Mouse (Mus musculus) layer of hippocampus, postnatal 25 days (tissue): Measurements from ENCODE around the gene Prelid1. TPM values are rescaled to one million over a fixed set of nuclear protein-coding genes. Genes with fewer than 3 reads are reported as not detected.
A peak's percentile ranks its signal among the peaks of the same experiment; 100 is the strongest.

Source experiments
- DNase-seq, 2 experiments: peaks; one replicate each; pipeline ENCODE4 v3.0.0; 2022; ENCODE audit warnings: mixed read lengths in 2 of 2, low spot score in 1 of 2; ENCODE audit errors: extremely low spot score in 1 of 2
- total RNA-seq, 2 experiments: library from RNA; stranded (reverse); gene quantifications; 2 replicates each; pipeline ENCODE4 v1.2.3; 2021

The Prelid1 gene
- total RNA-seq, 2 experiments from 2014 or later, result 139 to 165 TPM

DNA sequence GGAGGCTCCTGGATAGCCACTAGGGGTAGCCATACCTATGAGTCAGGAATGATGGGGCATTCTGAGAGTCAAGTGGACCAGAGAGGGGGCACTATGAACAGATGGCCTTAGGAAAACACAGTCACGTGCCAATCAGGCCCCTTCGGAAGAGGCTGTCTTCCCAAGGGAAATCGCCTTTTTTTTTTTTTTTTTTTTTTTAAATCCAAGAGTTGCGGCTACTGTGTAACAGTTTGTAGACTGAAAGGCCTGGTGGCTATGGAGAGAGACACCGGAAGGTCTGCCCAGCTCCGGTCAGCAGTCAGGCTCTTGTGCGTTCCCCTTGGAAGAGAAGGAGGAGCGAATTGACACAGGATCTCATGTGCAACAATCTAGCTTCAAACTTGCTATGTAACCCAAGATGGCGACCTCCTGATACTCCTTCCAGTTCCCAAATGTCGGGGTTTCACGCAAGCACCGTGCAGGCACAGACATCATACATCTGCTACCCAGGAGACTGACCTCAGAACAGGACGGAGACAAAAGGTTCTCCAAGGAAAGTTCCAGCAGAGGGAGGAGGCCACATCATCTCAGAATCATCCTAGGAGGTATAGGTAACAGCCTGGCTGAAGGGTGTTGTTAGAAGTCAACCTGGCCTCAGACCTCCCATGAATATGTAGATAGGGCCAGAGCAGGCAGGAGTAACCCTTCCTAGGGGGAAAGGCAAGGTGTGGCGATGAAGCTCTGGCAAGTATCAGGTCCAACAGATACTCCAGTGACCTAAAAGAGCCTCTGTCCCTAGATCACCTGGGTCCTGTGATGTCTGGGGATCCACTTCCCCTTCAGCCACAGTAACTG, 10.5 kb downstream of the Prelid1 start:
- no peak for DNase-seq

GRCm38 (mm10) chr13:55332331-55332730, 12.0 kb downstream of the Prelid1 start:
- DNase-seq, result no peak

GRCm38 (mm10) chr13:55335701-55336100, 15.4 kb downstream of the Prelid1 start:
- no peak for DNase-seq

DNA sequence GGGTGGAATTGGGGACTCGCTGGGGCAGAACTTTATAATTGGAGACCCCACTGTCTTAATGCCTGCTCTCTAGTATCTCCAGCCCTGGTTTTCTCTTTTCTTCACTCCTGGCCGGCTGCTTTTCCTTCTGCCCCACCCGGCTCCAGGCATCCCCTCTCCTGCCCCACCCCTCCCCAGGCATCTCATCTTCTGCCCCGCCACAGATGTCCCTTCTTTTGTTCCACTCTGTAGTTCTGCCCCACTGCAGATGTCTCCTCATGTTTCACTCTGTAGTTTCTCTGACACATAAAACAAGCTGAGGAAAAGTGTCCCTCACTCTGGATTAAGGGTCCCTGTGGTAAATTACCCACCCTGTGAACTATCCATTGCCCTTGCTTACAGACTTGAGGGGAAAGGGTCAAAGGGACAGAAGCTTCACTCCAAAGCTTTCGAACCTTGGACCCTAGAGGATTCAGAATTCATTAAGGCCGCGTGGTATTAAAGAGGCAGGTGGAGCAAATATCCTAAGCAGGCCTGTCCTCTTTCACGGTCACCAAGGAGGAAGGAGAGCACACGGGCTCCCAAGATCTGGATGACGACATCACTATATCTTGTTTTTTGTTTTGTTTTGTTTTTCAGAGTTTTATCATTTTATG, 17.2 kb downstream of the Prelid1 start:
- no peak for DNase-seq

DNA sequence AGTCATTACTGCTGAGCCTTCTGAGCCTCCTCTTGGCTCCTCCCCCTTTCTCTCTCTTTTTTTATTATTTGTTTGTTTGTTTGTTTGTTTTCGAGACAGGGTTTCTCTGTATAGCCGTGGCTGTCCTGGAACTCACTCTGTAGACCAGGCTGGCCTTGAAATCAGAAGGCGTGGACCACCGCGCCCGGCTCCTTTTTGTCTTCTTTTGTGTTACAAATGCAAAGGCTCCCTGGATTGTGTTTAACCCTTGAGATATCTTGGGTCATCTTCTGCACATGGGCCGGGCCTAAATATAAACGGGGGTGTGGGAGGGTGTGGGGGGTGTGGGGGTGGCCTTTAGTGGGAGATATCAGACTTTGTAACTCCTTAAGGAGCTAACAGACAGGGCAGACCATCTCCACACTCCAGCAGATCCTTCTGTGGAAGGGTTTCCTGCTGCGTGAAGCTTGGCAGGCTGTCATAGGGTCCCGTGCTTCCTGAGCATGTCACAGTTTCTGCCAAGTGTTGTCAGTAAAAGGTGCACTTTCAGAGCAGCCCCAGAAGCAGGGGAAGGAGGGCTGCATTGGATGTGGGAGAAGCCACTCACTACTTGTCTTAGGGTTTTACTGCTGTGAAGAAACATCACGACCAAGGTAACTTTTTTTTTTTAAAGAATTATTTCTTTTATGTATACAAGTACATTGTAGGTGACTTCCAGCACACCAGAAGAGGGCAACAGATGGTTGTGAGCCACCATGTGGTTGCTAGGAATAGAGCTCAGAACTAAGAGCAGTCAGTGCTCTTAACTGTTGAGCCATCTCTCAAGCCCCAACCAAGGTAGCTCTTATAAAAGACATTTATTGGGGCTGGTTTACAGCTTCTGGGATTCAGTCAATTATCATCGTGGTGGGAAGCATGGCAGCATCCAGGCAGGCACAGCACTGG, 18.1 kb downstream of the Prelid1 start:
- DNase-seq, result no peak

GRCm38 (mm10) chr13:55339259-55339658, 19.0 kb downstream of the Prelid1 start:
- no peak for DNase-seq

GRCm38 (mm10) chr13:55342469-55342868, 22.2 kb downstream of the Prelid1 start:
- no peak for DNase-seq

GRCm38 (mm10) chr13:55344286-55344685, 24.0 kb downstream of the Prelid1 start:
- DNase-seq, result no peak

DNA sequence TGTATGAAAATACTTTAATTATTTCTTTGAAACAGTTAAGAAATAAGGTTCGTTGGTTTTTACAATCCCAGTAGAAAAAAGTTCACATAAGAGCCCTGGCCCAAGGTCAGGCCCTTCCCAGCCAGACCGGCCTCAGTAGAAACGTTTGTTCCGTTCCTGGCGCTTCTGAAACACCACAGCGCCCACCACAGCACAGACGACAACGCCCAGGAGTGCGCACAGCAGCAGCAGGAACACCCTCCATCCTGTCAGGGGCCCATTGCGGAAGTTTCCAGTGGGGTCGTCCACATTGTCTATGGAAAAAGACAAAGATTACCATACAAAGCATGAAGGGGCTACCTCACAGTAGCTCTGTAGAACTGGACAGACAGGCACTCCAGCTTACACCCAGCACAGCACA, 26.4 kb downstream of the Prelid1 start:
- DNase-seq, result no peak

DNA sequence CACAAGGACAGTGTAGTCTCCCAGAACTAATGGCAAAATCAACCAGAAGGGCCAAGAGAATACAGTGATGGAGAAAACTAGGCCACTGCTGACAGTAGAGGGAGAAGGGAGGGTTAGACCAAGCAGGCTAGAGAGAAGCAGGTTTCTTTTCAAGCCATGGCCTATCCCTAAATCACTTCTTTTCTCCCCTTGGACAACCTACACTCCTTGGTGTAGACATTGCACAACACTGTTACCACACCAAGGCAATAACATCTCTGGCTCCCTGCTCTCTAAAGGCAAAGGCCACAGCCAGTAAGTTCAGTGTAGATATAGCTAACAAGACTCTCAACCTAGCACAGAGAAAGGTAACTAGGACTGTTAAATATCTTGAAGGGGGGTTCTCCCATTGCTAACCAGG, 40.8 kb downstream of the Prelid1 start:
- DNase-seq, result no peak

- no peak for DNase-seq
Observed at GRCm38 (mm10) chr13:55361974-55362452, 41.7 kb downstream of the Prelid1 start.

GRCm38 (mm10) chr13:55362453-55363060, 42.3 kb downstream of the Prelid1 start, which contains the start of gene Lman2:
Lman2 (minus strand) TSS chr13:55362783.
- DNase-seq, result peak; percentile 76 to 89

DNA sequence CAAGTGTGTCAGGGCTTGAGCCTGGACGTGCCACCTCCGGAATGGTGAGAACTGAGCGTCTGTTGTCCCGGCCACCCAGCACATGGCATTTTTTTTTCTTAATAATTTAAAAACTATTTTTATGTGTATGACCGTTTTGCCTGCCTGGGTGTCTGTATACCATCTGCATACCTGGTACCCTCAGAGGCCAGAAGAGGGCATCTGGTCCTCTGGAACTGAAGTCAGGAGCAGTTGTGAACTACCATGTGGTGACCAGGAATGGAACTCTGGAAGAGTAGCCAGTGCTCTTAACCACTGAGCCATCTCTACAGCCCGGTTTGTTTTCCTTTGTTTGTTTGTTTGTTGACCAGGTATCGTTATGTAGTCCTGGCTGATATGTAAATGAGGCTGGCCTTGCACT, 48.1 kb downstream of the Prelid1 start:
- no peak for DNase-seq

GRCm38 (mm10) chr13:55369531-55370114, 49.3 kb downstream of the Prelid1 start, which contains the start of gene Rgs14:
Rgs14 (plus strand) TSS chr13:55369732.
- DNase-seq, result peak in 1 of 2 experiments; percentile 34

GRCm38 (mm10) chr13:55370234-55370633, 49.9 kb downstream of the Prelid1 start:
- DNase-seq, result no peak

DNA sequence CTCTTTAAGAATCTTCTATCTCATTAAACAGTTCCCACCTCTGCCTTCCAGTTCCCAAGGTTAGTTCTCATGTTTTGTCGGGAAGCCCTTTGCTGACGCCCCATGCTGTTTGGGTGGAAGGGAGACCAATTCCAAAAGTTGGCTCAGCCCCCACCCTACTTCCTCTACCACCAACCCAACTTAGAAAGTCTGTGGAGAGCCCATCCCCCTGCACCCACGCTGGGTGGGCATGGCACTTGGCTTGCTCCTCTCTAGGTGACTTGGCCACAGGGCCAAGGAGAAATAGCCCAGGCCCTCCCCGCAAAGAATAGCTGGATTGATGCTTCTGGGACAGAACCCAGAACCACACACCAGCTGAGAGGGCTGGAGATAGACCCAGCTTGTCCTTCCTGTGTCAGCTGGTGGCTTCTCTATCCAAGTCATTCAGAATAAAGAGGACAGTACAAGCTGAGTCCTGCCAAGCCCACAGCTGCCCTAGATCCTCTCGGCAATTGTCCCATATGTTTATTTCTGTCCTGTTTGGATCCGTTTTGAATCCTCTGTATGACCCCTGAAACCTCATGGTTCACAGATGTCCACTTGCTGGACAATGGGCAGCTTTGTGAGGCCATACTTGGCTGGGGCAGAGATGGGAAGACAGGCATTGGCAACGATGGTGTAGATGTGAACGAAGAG, 50.8 kb downstream of the Prelid1 start:
- no peak for DNase-seq

DNA sequence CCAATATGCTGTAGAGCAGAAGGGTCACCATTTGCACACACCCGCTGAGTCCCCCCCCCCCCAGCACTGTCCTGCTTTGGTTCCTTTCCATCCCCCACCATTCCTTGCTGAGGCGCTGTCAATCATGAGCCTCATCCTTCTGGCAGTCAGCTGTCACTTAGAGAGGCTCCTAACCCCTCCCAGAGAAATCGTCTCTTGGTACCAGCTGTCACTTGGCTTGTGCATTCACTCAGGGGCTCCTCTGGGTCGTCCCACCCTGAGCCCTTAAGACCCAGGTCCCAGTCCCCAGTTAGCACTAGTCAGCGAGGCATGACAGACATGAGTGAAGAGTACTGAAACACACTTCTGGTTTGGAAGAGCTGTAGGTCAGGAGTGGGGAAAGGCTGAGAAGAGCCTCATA, 51.4 kb downstream of the Prelid1 start:
- no peak for DNase-seq

- DNase-seq, result no peak
Observed at GRCm38 (mm10) chr13:55374206-55374924, 54.1 kb downstream of the Prelid1 start.
